Mouse (Mus musculus) embryo, embryonic 9.5 days (tissue): ENCODE results near the gene Lax1.

Source experiments
- DNase-seq: peaks from one replicate; pipeline ENCODE4 v3.0.0-alpha.2; 2017; ENCODE audit errors: extremely low spot score

The Lax1 gene

GRCm38 (mm10) chr1:133632168-133632567 is 57.7 kb downstream of the Lax1 start:
- DNase-seq = no peak
